ENCODE assay signal across 8 mouse cellular contexts in genomic region chr11:88203712-88204532, GRCm38 (mm10). TPM values are rescaled to one million over a fixed set of nuclear protein-coding genes. Genes with fewer than 3 reads are reported as not detected.
DNase-seq lines count a peak whose midpoint lies in the region; ATAC-seq lines count a peak whose summit lies in the region.

Gene Mrps23, plus strand, starts transcription at chr11:88204388.

- under 1% methylated on average over 51 of the region's 51 CpGs for WGBS in hindbrain, embryonic 12.5 days

- H3K4me2 ChIP-seq in hindbrain, embryonic 12.5 days (replicated peaks) = peak within 1 kb of the TSS; percentile 74

- peak within 1 kb of the TSS; percentile 83 for H3K27ac ChIP-seq in hindbrain, embryonic 12.5 days

- H3K9ac ChIP-seq in hindbrain, embryonic 12.5 days = peak within 1 kb of the TSS; percentile 87

- no peaks in the 10 kb centered on the region for H3K27me3 ChIP-seq in hindbrain, embryonic 12.5 days

- peak within 1 kb of the TSS; percentile 81 for H3K4me3 ChIP-seq in hindbrain, embryonic 12.5 days

- no peaks in the 10 kb centered on the region for H3K9me3 ChIP-seq in hindbrain, embryonic 12.5 days (replicated peaks)

- ATAC-seq in hindbrain, embryonic 12.5 days (ENCODE audit: low FRiP score) = peak; percentile 92

- H3K4me1 ChIP-seq in hindbrain, embryonic 12.5 days = peaks cover 25% of the 10 kb centered on the region

- peak; percentile 90 for DNase-seq in Muller cell, postnatal 12 days (ENCODE audit: inconsistent ontology term)
- DNase-seq in cerebellum, adult 9-11 months = peak; percentile 94
- peak; percentile 87 to 88 for DNase-seq in frontal cortex, postnatal 10 days (ENCODE audit: low spot score in 2 of 2)
- peak; percentile 88 to 93 for DNase-seq in layer of hippocampus, postnatal 14 days (ENCODE audit: low spot score in 2 of 2)
- peak; percentile 92 for DNase-seq in lung, postnatal 14 days
- DNase-seq in retina, adult 2 months (ENCODE audit: low read depth, low spot score) = peak; percentile 72
- peak; percentile 87 to 93 for DNase-seq in thymus, postnatal 36 days

- peaks cover 3% of the 10 kb centered on the region; the same call in 1 of the 2 replicates for H3K36me3 ChIP-seq in hindbrain, embryonic 12.5 days

RNA-seq across cellular contexts. Expression of gene Mrps23, which starts in this region (rescaled TPM):
- polyA plus RNA-seq in hindbrain, embryonic 12.5 days (2016; fragmentation: Nextera tagmentation; extraction: Ambion mirVana) = 57.4 and 66.8 TPM in 2 replicates
- 10 to 100 TPM; 58.2 to 61.3 TPM for total RNA-seq in layer of hippocampus, postnatal 14 days (2021)

Comparison
In these comparisons a context has a peak if more than half of its experiments do, and no peak if none do; other contexts are left out.
1. Peak in every context shown above with its lines: DNase-seq, ATAC-seq, H3K4me3 ChIP-seq and H3K27ac ChIP-seq.